Mouse (Mus musculus) kidney, embryonic 16.5 days (tissue): ENCODE data around the gene Hic2. TPM values are rescaled to one million over a fixed set of nuclear protein-coding genes. Genes with fewer than 3 reads are reported as not detected.
A peak's percentile ranks its signal among the peaks of the same experiment; 100 is the strongest.

Source experiments
- ATAC-seq: fragments of 200-750 bp; cut with Nextera tagmentation; 2 replicates; pipeline ENCODE4 v1.8.0; 2017; ENCODE audit warnings: moderate TSS enrichment; ENCODE audit not compliant: low FRiP score, low TSS enrichment
- H3K27ac ChIP-seq: fragments of 300-500 bp; sonication (generic); 2 replicates; pipeline ENCODE4 v1.5.1; 2014; ENCODE audit warnings: low read length
- H3K27me3 ChIP-seq: fragments of 300-500 bp; sonication (generic); 2 replicates; pipeline ENCODE4 v1.6.1; 2014; ENCODE audit warnings: low read length, control low read depth, mixed read lengths; ENCODE audit not compliant: insufficient read depth
- H3K36me3 ChIP-seq: fragments of 300-500 bp; sonication (generic); 2 replicates; pipeline ENCODE4 v1.6.1; 2014; ENCODE audit warnings: low read length, control low read depth, mixed read lengths; ENCODE audit not compliant: insufficient read depth
- H3K4me1 ChIP-seq: fragments of 300-500 bp; sonication (generic); 2 replicates; pipeline ENCODE4 v1.6.1; 2014; ENCODE audit warnings: low read length, control low read depth, mixed read lengths; ENCODE audit not compliant: insufficient read depth
- H3K4me2 ChIP-seq: fragments of 300-500 bp; sonication (generic); replicated peaks from 2 replicates; pipeline ENCODE4 v1.6.1; 2014; ENCODE audit warnings: low read depth, low read length
- H3K4me3 ChIP-seq: fragments of 300-500 bp; sonication (generic); 2 replicates; pipeline ENCODE4 v1.5.1; 2014; ENCODE audit warnings: mild to moderate bottlenecking, low read length
- H3K9ac ChIP-seq: fragments of 300-500 bp; sonication (generic); replicated peaks from 2 replicates; pipeline ENCODE4 v1.6.1; 2014; ENCODE audit warnings: low read length
- H3K9me3 ChIP-seq: fragments of 300-500 bp; sonication (generic); 2 replicates; pipeline ENCODE4 v1.6.1; 2016; ENCODE audit warnings: low read length, control low read depth
- WGBS: fragments of 180-500 bp; shearing (Covaris S2); extraction: QIAGEN DNeasy Blood & Tissue Kit; methylation state at CpG from one replicate; pipeline ENCODE4 v1.1.7; 2014; 5-methylcytosine and 5-hydroxymethylcytosine counted together
- polyA plus RNA-seq: library from polyadenylated mRNA; unstranded; fragments of >200 nt; fragmentation: Nextera tagmentation; extraction: Ambion mirVana; gene quantifications from 2 replicates; pipeline ENCODE4 v1.2.1, GENCODE M21; 2015

The Hic2 gene
- polyA plus RNA-seq, 1 experiment from 2014 or later = 4.9 TPM

DNA sequence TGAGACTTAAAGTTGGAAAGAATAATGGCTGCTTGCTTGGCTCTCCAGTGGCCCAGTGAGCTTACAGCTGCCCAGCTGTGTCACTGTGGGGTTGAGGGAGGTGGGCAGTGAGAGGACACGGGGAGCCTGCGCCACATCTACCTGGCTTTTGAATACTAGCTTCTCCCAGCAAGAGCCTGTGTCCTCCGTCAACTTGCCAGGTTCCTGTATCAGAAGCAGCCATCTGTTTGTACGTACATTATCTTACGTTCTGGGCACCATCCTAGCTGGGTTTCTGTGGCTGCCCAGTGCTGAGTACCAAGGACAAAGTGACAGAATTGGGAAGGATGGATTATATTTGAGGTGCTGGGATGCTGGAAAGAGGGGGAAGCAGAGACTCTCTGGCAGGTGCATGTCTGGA lies 36.5 kb downstream of the Hic2 start:
- Histone ChIP-seq H3K4me1 (no peaks in the 10 kb centered on the region), H3K9ac (no peak overlapping the region), H3K27me3 (no peaks in the 10 kb centered on the region), H3K4me3 (no peak overlapping the region), H3K4me2 (no peak overlapping the region), H3K36me3 (no peaks in the 10 kb centered on the region), H3K27ac (no peak overlapping the region), H3K9me3 (peaks cover 5% of the 10 kb centered on the region)
- WGBS = 91% methylated on average over 5 of the region's 5 CpGs
- ATAC-seq = no peak

DNA sequence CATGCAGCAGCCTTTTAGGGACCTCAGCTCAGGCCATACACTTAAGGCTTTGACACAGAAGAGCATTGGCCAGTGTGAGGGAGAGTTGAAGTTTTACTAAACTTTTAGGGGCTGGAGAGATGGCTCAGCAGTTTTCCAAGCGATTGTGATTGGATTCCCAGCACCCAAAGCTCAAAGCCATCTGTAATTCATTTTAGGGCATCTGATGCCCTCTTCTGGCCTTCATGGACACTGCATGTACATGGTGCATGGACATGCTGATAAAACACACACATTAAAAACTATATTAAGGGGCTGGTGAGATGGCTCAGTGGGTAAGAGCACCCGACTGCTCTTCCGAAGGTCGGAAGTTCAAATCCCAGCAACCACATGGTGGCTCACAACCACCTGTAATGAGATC lies 37.8 kb downstream of the Hic2 start:
- 75% methylated on average over 4 of the region's 4 CpGs for WGBS
- no peak for ATAC-seq
- no peaks in the 10 kb centered on the region for H3K4me1 ChIP-seq

DNA sequence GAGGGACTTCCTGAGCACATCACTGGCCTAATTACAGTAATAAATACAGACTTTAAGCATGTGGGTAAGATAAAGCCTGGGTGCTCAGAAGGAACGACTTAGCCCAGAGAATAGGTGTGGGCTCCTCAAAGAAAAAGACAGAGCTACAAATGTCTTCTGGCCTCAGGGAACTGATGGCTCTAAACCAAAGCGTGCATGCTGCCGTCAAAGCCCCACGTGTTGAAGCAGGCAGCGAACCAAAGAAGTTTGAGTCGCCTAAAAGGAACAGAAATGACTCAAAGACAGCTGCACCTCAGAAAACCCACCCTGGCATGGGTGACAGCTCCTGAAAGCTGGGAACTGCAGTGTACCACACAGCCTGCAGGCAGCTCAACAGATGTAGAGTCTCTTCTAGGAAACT lies 38.5 kb downstream of the Hic2 start:
- no peaks in the 10 kb centered on the region for H3K36me3 ChIP-seq
- no peak overlapping the region for H3K4me2 ChIP-seq
- H3K9me3 ChIP-seq = peaks cover 5% of the 10 kb centered on the region
- peaks cover 2% of the 10 kb centered on the region for H3K4me1 ChIP-seq
- H3K27me3 ChIP-seq = peaks cover 1% of the 10 kb centered on the region; the same call in 1 of the 2 replicates
- H3K9ac ChIP-seq = no peak overlapping the region
- 64% methylated on average over 6 of the region's 6 CpGs for WGBS
- no peak for ATAC-seq
- no peak overlapping the region for H3K27ac ChIP-seq
- H3K4me3 ChIP-seq = no peak overlapping the region

More for the DNA sequence above, 37.8 kb downstream of the Hic2 start:
- H3K27ac ChIP-seq = no peak overlapping the region
- no peak overlapping the region for H3K4me2 ChIP-seq
- H3K27me3 ChIP-seq = no peaks in the 10 kb centered on the region
- H3K4me3 ChIP-seq = no peak overlapping the region
- H3K9ac ChIP-seq = no peak overlapping the region
- H3K9me3 ChIP-seq = peaks cover 5% of the 10 kb centered on the region
- H3K36me3 ChIP-seq = no peaks in the 10 kb centered on the region

DNA sequence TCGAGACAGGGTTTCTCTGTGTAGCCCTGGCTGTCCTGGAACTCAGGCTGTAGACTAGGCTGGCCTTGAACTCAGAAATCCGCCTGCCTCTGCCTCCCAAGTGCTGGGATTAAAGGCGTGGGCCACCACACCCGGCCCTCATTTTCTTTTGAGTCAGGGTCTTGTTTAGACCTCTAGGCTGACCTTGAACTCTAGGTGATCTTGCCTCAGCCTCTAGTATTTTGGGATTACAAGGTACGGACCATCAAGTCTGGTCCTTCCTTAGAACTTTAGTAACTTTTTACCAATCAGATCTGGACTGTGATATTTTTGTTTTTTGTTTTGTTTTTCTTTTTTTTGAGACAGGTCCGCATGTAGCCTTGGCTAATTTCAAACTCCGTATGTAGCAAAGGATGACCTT lies 42.3 kb downstream of the Hic2 start, which contains the start of gene Tmem191c:
Gene Tmem191c (plus strand): TSS at position 357 of the 400 bp plus-strand sequence.
- peaks cover 4% of the 10 kb centered on the region for H3K9me3 ChIP-seq
- H3K27ac ChIP-seq = peak within 1 kb of the TSS; percentile 85
- peak within 1 kb of the TSS; percentile 74 for H3K4me3 ChIP-seq
- peak within 1 kb of the TSS; percentile 73 for H3K9ac ChIP-seq
- 61% methylated on average over 7 of the region's 7 CpGs for WGBS
- H3K27me3 ChIP-seq = peaks cover 22% of the 10 kb centered on the region
- H3K4me2 ChIP-seq = peak within 1 kb of the TSS; percentile 99
- H3K36me3 ChIP-seq = peaks cover 15% of the 10 kb centered on the region; the same call in 1 of the 2 replicates
- H3K4me1 ChIP-seq = peaks cover 17% of the 10 kb centered on the region
- no peak for ATAC-seq

DNA sequence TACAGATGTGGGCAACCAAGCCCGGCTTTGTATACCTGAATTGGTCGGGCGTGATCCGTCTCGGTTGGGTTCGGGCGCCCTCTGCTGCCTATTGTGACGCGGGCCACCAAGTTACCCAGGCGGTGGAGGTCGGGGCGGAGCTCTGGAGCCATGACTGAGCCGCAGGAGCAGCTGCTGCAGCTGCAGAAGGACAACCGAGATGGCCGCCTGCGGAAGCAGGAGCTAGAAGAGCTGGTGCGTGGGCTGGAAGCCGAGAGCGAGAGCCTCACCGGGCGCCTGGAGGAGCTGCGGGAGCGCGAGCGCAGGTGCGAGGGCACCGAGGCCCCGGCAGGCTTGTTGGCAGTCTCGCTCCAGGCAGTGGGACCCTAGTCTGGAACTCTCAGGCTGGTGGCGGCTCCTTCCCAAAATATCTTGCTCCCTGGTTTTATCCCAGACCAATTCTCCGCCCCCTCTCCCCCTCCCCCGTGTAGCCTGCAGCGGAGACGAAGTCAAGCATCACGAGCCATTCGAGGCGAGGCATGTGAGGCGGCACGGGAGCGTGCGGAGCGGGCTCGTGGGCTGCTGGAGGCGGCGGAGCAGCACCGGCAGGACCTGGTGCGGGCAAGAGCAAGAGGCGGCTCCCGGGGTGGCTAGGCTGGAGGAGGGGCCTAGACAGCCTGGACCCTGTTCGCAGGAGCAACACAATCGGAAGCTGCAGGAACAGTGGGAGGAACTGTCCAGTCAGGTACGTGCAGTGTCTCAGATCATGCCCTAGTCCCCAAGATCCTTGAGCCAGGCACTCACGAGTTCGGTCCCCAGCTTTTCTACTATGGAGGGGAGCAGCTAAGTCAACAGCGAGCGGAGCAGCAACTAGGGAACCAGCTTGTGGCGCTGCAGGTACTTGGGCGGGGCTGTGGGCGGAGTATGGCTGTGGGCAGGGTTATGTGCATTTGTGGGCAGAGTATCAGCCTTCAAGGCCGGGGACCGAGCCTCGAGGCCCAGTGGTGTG lies 43.1 kb downstream of the Hic2 start:
- WGBS = under 1% methylated on average over 62 of the region's 62 CpGs
- Histone ChIP-seq H3K4me3 (peak overlapping the region; percentile 74), H3K36me3 (peaks cover 20% of the 10 kb centered on the region; the same call in 1 of the 2 replicates), H3K9me3 (no peaks in the 10 kb centered on the region), H3K4me2 (peak overlapping the region; percentile 99), H3K27me3 (peaks cover 22% of the 10 kb centered on the region), H3K4me1 (peaks cover 17% of the 10 kb centered on the region), H3K9ac (peak overlapping the region; percentile 73), H3K27ac (peak overlapping the region; percentile 85)
- peak; percentile 92 for ATAC-seq

DNA sequence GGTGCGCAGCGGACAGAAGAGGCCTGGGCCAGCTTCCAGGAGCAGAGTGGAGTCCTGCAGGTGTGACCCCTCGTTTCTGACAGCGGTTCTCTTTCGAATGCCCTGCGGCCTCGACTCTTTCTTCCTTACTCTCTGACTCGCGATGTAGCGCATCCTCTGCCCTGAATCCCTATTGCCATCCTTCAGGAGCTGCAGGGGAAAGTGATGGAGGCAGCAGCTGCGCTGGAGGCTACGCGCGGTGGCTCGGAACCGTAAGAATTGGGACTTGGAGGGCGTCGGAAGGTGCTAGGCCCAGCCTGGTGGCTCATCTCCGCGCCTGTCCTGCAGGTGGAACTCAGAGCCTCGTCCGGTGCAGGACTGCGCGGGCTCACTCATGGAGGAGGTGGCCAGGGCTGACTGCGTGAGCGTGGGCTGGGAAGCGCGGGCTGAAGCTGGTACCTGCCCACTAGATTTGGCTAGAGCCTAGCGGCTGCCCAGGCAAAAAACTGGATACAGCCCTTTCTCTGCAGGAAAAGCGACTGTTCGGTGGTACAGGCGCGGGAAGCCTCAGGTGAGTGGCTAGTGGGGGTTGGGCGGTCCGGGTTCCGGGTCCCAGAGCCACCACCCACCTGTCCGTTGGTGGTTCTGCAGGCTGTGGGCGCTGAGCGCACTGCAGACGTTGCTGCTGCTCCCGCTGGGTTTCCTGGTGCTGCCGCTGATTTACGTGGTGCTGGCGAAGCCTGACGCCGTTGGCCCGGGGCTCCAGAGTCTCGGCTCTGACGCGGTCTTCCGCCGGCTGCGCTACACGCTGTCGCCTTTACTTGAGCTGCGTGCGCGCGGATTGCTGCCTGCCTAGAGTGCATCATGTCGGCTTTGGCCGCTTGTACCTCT lies 44.2 kb downstream of the Hic2 start:
- Histone ChIP-seq H3K36me3 (peaks cover 30% of the 10 kb centered on the region), H3K27me3 (peaks cover 22% of the 10 kb centered on the region), H3K9ac (peak overlapping the region; percentile 50), H3K4me2 (peak overlapping the region; percentile 99), H3K4me3 (peak overlapping the region; percentile 74), H3K27ac (no peak overlapping the region), H3K9me3 (no peaks in the 10 kb centered on the region), H3K4me1 (peaks cover 17% of the 10 kb centered on the region)
- peak; percentile 29; the same call in 1 of the 2 replicates for ATAC-seq
- 2% methylated on average over 61 of the region's 61 CpGs for WGBS

DNA sequence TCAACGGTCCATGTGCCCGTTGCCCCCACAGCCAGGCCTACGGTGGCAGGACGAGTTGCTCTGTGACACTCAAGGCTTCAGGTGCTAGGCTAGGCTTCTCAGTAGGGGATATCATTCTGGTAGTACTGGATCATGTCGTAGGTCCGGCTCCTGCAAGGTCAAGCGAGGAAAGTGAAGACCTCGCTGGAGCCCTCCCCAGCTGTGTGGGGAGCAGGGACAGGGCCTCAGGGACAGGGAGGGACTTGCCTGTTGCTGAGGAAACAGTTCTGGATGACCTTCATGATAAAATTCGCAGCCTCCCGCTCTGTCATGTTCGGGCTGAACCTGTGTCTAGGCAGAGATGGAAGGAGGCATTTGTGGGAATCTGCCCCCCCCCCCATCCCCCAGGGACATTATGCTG lies 47.1 kb downstream of the Hic2 start:
- 89% methylated on average over 11 of the region's 11 CpGs for WGBS
- no peak overlapping the region for H3K4me3 ChIP-seq
- peaks cover 54% of the 10 kb centered on the region for H3K36me3 ChIP-seq
- no peaks in the 10 kb centered on the region for H3K9me3 ChIP-seq
- H3K4me2 ChIP-seq = no peak overlapping the region
- no peak overlapping the region for H3K27ac ChIP-seq
- no peak for ATAC-seq
- peaks cover 22% of the 10 kb centered on the region for H3K27me3 ChIP-seq
- peaks cover 17% of the 10 kb centered on the region for H3K4me1 ChIP-seq
- H3K9ac ChIP-seq = no peak overlapping the region

DNA sequence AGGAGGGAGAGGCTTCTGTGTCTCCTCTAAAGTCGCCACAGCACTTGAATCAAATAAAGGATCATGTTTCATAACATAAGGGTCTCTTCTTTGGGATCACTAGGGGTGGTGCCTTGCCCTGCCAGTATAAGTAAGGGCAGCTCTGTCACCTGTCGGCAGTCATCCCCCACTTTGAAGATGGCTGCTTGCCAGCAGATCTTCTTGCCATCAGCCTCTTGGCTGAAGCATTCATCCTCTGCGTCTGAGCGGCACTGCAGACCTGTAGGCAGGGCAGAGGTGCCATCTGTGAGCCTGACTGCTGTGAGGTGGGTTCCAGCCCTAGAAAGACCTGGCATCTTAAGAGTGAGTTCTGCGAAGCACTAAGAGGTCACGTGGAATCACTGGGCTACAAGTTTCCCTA lies 49.8 kb downstream of the Hic2 start:
- ATAC-seq = no peak
- WGBS = 82% methylated on average over 6 of the region's 6 CpGs
- H3K27ac ChIP-seq = no peak overlapping the region
- peaks cover 2% of the 10 kb centered on the region for H3K4me1 ChIP-seq
- H3K9me3 ChIP-seq = no peaks in the 10 kb centered on the region
- no peak overlapping the region for H3K9ac ChIP-seq
- no peak overlapping the region for H3K4me3 ChIP-seq
- H3K4me2 ChIP-seq = no peak overlapping the region
- peaks cover 9% of the 10 kb centered on the region for H3K27me3 ChIP-seq
- H3K36me3 ChIP-seq = peaks cover 61% of the 10 kb centered on the region

DNA sequence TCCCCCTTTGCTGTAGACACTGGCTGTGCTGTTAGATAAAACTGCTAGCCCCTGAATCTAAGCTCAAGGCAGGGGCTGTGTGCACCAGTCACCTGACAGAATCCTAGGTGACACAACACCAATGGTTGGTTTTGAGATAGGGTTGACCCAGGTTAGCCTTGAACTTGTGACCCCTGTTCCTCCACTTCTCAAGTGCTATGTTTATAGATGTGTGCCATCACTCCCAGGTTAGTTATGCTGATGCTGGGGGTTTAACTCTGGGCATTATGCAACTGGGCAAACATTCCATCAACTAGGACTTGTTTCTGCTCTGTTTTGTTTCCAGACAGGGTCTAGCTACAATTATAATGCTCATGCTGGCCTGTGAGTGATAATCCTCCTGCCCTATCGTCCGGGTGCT lies 53.7 kb downstream of the Hic2 start:
- H3K4me2 ChIP-seq = no peak overlapping the region
- H3K9ac ChIP-seq = no peak overlapping the region
- no peak overlapping the region for H3K4me3 ChIP-seq
- no peaks in the 10 kb centered on the region for H3K4me1 ChIP-seq
- no peak overlapping the region for H3K27ac ChIP-seq
- no peak for ATAC-seq
- WGBS = 88% methylated on average over 2 of the region's 2 CpGs
- no peaks in the 10 kb centered on the region for H3K27me3 ChIP-seq
- H3K36me3 ChIP-seq = peaks cover 48% of the 10 kb centered on the region
- H3K9me3 ChIP-seq = no peaks in the 10 kb centered on the region
